Mouse (Mus musculus) embryo, embryonic 11 days (tissue): ENCODE measurements around the gene Maf.

Experiments used
- DNase-seq: peaks from one replicate; pipeline ENCODE4 v3.0.0-alpha.2; 2015

Maf gene

GRCm38 (mm10) chr8:115703056-115703455, 4.5 kb downstream of the Maf start:
- no peak for DNase-seq

- no peak for DNase-seq
Measured at GRCm38 (mm10) chr8:115701001-115701400, 6.6 kb downstream of the Maf start.

DNA sequence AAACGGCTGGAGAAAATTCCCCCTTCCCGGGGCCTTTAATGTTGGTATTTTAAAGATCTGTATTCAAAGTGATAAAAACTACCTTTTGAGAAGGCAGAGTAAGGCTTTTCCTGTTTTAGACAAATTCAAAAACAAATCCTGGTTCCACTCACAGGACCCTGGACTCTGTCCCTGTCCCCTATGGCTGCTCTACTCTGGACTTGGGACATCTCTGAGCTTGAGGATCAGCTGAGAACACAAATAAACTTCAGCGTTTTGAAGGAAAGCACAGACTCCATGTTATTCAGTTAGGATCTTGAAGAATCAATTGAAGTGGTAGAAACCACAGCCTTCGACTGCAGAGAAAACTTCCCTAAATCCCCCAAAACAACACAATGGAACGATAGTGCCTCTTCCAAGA, 8.4 kb downstream of the Maf start:
- DNase-seq: no peak

DNA sequence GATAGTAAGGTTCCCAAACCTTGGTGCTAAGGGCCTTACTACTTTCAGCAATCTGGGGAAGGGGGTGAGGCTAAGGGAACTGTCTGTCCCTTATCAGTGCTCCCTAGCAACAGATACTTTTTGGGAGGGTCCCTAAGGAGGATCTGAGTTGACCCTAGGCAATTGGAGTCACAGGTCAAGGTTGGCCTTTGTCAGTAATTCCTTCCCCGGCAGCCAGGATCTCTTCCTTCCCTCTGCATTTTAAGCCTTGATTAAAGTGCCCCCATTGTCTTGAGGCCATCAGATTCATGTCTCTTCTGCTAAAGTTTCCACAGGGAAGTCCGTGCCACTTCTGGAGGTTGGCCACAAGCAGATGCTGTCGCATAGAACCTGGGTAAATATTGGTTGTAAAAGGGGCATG, 10.2 kb downstream of the Maf start:
- no peak for DNase-seq

DNA sequence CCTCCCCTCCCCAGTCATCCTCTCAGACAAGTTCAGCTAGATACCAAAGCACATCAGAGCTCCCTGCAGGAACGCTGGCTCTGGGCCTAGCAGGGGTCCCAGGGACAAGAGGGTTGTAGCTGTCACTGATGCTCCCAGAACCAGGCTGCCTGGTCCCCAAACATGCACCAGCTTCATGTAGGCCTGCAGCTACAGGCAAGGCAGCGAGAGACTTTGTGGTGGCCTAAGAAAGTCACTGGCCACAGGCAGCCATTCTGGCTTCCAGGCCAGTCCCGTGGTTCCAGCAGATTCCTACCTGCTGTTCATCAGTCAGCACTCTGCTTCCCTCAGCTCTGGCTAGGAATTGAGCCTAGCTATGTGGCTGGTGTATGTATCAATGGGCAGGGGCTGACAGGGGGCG, 10.9 kb downstream of the Maf start:
- no peak for DNase-seq

GRCm38 (mm10) chr8:115687349-115687748, 20.2 kb downstream of the Maf start:
- DNase-seq: no peak

- no peak for DNase-seq
Measured at GRCm38 (mm10) chr8:115683309-115683708, 24.3 kb downstream of the Maf start.

DNA sequence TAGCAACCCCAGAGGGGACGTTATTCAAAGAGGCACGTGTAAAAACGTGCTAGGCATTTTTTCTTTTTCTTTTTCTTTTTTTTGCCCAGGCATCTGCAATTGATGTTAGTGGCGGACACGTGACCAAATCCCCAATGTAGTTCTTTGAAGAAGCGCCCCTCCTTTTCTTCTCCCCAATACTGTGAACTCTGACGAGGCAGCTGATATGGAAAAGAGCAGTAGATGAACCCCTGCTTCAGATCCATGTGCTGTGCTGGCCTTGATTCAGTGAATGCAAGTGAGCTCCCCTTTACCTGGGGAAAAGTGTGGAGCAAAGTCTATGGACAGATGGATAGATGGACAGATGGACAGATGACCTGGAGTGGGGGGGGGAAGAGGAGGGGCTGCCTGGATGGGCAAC, 28.1 kb downstream of the Maf start:
- DNase-seq: no peak

- DNase-seq: no peak
Measured at GRCm38 (mm10) chr8:115664866-115665265, 42.7 kb downstream of the Maf start.

- no peak for DNase-seq
Measured at GRCm38 (mm10) chr8:115650110-115650521, 57.5 kb downstream of the Maf start.

DNA sequence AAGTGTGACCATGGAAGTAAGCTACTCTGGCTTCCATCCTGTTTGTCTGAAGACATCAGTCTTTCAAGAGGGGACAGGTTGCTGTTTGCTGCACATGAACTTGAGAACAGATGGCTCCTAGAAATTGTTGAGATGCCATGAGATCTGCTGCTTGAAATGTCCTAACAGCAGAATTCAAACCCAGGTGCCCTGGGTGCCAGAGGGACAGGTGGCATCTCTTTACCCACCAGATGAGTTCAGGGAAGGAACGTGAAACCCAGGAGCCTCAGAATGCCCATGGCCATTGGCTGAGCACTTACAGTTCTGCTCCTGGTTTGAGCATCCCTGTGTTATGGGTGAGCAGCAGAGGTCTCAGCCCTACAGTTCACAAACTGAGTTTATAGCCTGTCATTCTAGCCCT, 62.5 kb downstream of the Maf start:
- no peak for DNase-seq

GRCm38 (mm10) chr8:115641936-115642335, 65.7 kb downstream of the Maf start:
- DNase-seq: no peak

- no peak for DNase-seq
Measured at GRCm38 (mm10) chr8:115639951-115640350, 67.6 kb downstream of the Maf start.

DNA sequence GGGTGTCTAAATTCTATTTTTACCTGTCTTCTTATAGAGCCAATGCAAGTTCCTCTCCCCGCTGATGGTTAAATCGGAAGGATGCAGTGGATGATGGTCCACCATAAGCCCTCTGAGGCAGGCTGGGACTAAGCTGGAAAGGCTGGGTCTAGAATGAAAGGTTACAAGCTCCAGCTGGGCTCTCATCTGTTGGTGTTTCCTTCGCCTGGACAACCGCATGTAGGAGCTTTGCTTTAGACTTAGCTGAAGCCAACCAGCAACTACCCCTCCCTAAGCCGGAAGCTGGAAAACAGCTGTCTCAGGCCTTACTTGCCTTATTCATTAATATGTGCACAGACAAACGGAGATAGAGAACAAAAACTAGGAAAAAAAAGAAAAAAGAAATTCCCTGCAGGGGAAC, 70.8 kb downstream of the Maf start:
- no peak for DNase-seq
